Mouse (Mus musculus) G1E (cell line): ENCODE results near the gene Fank1.

Source experiments
- CTCF ChIP-seq: IDR thresholded peaks from 2 replicates; pipeline ENCODE4 v1.5.1; 2012; ENCODE audit warnings: low read depth, low read length, inconsistent platforms, mixed read lengths
- GATA1 ChIP-seq: IDR thresholded peaks from 2 replicates; pipeline ENCODE4 v1.6.1; 2012; ENCODE audit warnings: borderline replicate concordance, low read length, inconsistent platforms, mixed read lengths
- POLR2AphosphoS5 ChIP-seq: IDR thresholded peaks from 2 replicates; pipeline ENCODE4 v1.6.1; 2012; ENCODE audit warnings: low read depth, low read length, inconsistent platforms; ENCODE audit not compliant: insufficient replicate concordance
- TAL1 ChIP-seq: conservative IDR thresholded peaks from 2 replicates; pipeline ENCODE4 v1.6.1; 2012; ENCODE audit warnings: low read depth, low read length, inconsistent platforms, mixed read lengths

DNA sequence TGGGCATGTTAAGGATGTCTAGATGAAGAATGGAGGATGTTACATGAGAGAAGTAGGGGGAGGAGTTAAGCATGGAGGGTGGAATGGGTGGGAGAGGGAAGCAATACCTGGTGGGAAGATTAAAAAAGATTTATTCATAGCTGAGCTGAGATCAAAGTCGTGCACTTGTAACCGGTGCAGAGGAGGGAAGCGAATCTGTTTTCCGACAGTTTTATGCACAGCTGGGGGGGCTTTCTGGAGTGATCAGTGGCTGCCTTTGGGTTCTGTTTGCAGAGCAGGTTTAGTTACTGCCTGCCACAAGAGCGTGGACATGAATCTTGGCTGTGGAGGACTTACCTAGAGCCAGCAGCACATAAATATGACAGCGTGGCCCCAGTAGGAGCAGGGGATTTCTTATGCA is 65.4 kb downstream of the Fank1 start:
- TF ChIP-seq CTCF (no peak), GATA1 (no peak), POLR2AphosphoS5 (no peak), TAL1 (no peak)
